Mouse (Mus musculus) bone marrow macrophage, adult 2 months (primary cell): ENCODE measurements around the gene Tmem160. TPM values are rescaled to one million over a fixed set of nuclear protein-coding genes. Genes with fewer than 3 reads are reported as not detected.

Experiments used
- H3K27ac ChIP-seq: 2 replicates; pipeline ENCODE4 v1.5.1; 2012; ENCODE audit warnings: low read depth, low read length; ENCODE audit not compliant: insufficient read depth
- H3K4me1 ChIP-seq: 2 replicates; pipeline ENCODE4 v1.6.1; 2012; ENCODE audit warnings: low read length; ENCODE audit not compliant: control insufficient read depth, insufficient read depth
- H3K4me3 ChIP-seq: 2 replicates; pipeline ENCODE4 v1.5.1; 2012; ENCODE audit warnings: mild to moderate bottlenecking, low read length, moderate library complexity; ENCODE audit not compliant: insufficient read depth
- CTCF ChIP-seq: IDR thresholded peaks from 2 replicates; pipeline ENCODE4 v1.5.1; 2012; ENCODE audit warnings: low read depth, mild to moderate bottlenecking, low read length, moderate library complexity
- POLR2A ChIP-seq: IDR thresholded peaks from 2 replicates; pipeline ENCODE4 v1.6.1; 2012; ENCODE audit warnings: mild to moderate bottlenecking, low read depth, low read length, borderline replicate concordance
- polyA plus RNA-seq: library from polyadenylated mRNA; stranded (reverse); fragments of >200 nt; gene quantifications from 2 replicates; pipeline ENCODE4 v1.2.4, GENCODE M21; 2012; ENCODE audit not compliant: missing spikeins, insufficient read depth, insufficient read length

The Tmem160 gene
- polyA plus RNA-seq, 1 experiment: 43.4 TPM

DNA sequence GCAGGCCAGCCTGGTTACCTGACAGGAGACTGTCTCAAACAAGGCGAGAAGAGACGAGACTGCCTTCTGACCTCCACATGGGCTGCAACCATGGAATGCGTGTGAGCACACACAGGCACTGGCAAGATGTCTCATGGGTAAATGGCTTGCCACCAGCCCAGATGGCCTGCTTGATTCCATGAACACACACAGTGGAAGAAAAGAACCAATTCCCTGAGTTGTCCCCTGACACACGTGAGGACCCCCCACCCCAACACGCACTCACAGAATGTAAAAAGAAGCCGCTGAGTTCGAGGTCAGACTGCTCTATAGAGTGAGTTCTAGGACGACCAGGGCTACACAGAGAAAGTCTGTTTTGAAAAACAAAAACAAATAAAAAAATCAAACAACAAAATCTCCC is 25.0 kb downstream of the Tmem160 start, which contains the start of gene Npas1:
Gene Npas1, minus strand, starts transcription at position 101 of the 400 bp plus-strand sequence.
- Histone ChIP-seq H3K27ac (no peak within 1 kb of the TSS), H3K4me1 (no peaks in the 10 kb centered on the region), H3K4me3 (no peak within 1 kb of the TSS)
- TF ChIP-seq POLR2A: no peak

DNA sequence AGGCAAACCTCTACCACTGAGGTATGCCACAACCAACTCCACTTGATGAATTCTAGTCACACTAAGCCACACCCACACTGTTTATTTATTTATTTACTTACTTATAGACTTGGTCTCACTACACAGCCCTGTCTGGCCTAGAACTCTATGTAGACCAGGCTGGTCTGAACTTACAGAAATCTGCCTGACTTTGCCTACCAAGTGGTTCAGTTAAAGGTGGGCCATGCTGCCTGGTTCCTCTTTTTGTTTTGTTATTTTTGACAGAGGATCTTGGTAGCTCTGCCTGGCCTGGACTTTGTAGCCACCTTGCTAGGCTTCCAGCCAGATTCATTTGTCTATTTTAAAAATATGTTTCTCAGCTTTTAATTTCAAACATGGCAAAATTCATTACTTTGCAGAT is 36.2 kb downstream of the Tmem160 start:
- Histone ChIP-seq H3K27ac (no peak overlapping the region), H3K4me1 (0 out of 2 replicates have a peak, but pooled peaks cover 2% of the 10 kb centered on the region), H3K4me3 (no peak overlapping the region)
- TF ChIP-seq POLR2A (no peak), CTCF (no peak)

DNA sequence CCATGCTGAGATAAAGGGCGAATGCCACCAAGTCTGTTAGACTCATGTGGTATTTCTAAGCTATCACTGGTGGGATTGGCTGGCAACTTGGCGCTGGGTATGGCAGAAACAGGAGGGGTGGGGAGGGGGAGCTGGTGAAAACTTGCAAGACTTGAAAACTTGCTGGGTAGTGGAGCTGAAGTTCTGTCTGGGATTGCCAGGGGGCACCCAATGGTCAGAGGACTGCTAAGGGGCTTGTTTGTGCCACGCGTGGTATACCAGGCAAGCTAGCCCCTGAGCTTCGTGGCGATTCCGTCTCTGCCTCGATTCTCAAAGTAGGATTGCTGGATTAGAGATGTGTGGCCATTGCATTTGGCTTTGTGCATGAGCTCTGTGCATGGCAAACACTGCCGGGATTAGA is 37.4 kb downstream of the Tmem160 start:
- H3K27ac ChIP-seq: no peak overlapping the region
- TF ChIP-seq CTCF (no peak), POLR2A (no peak)
- no peak overlapping the region for H3K4me3 ChIP-seq
- 0 out of 2 replicates have a peak, but pooled peaks cover 2% of the 10 kb centered on the region for H3K4me1 ChIP-seq

DNA sequence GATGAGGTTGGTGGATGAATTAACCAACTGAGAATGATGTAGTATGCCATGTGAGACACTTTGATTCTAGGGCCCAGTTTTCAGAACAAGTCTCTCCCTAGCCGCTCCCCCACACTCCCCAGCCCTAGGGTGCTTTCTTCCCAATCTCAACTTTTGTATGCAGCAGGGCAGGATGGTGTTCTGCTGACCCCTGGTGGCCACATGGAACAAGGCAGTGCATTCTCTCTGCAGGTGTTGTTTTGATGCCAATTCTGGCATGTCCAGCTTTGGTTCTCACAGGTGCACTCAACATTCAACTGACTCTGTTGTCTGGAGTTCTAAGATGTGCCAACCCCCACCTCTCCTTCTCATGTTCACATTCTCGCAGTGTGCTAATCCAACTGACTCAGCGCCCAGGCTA is 39.2 kb downstream of the Tmem160 start:
- Histone ChIP-seq H3K4me3 (no peak overlapping the region), H3K27ac (no peak overlapping the region)
- TF ChIP-seq CTCF (peak; percentile 96), POLR2A (no peak)

DNA sequence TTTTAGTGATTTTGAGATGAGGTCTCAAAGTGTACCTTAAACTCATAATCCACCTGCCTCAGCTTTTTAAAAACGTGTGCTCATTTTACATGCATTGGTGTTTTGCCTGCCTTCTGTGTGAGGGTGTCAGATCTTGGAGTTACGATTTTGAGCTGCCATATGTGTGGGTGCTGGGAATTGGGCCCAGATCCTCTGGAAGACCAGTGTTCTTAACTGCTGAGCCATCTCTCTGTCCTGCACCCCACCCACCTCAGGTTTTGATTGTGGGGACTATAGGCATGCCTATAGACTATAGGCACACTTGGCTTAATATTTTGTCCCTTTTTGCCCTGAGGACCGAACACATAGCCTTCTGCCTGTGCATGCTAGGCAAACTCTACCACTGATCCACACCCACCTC is 39.6 kb downstream of the Tmem160 start:
- H3K4me3 ChIP-seq: no peak overlapping the region
- TF ChIP-seq CTCF (no peak), POLR2A (no peak)
- 0 out of 2 replicates have a peak, but pooled peaks cover 2% of the 10 kb centered on the region for H3K4me1 ChIP-seq
- no peak overlapping the region for H3K27ac ChIP-seq

More for the DNA sequence above, 39.2 kb downstream of the Tmem160 start:
- H3K4me1 ChIP-seq: 0 out of 2 replicates have a peak, but pooled peaks cover 2% of the 10 kb centered on the region

DNA sequence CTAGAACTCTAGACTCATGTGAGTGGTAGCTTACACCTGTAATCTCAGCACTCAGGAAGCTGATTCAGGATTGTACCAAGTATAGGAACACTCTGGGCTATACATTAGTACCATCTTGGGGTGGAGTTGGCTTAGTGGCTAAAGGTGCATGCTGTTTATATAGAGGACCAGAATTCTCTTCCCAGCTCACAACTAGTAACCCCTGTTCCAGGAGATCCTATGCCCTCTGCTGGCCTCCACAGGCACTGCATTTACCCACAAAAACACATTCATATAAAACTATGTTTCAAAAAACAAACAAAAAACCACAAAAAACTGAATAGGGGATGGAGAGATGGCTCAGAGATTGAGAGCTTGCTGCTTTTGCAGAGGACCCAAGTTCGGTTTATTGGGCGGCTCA is 40.8 kb downstream of the Tmem160 start:
- Histone ChIP-seq H3K4me3 (no peak overlapping the region), H3K27ac (no peak overlapping the region), H3K4me1 (0 out of 2 replicates have a peak, but pooled peaks cover 2% of the 10 kb centered on the region)
- TF ChIP-seq POLR2A (no peak), CTCF (no peak)

DNA sequence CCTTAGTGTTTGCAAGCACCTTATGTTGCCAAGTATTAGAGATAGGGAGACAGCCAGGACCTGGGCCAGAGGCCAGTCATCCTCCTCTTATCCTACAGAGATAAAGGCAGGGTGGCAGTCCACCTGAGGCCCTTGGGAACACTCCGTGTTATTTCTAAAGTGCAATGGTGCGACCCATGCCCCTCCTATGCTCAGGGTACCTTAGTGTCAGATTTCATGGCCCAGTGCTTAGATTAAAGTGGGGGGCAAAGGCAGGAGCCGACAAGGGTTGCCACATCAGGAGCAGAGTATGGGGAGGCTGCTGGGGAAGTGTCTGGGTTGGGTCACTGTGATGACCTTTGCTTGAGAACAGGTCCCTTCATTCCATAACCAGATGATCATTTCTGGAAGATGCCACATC is 43.7 kb downstream of the Tmem160 start:
- H3K4me1 ChIP-seq: 0 out of 2 replicates have a peak, but pooled peaks cover 2% of the 10 kb centered on the region
- TF ChIP-seq CTCF: no peak
- no peak for TF ChIP-seq POLR2A
- H3K4me3 ChIP-seq: no peak overlapping the region
- no peak overlapping the region for H3K27ac ChIP-seq

DNA sequence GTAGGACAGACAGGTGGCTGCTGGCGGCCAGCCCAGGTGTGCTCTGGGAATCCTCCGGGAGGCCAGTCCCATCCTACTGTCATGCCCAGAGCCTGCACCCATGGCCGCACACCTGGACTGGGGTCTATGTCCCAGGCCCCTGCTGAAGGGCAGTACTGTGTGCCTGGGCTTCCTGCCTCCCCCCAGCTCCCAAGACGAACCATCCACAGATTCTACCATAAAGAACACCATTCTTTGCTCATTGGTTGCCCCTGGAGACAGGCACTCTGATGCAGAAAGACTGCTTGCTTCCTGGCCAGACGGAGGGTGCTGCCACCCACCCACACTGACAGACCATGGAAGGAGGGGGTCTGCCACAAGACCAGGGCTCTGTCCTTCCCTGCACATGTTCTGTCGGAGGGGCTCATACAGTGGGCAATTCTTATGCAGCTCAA is 47.1 kb downstream of the Tmem160 start:
- Histone ChIP-seq H3K27ac (no peak overlapping the region), H3K4me1 (no peaks in the 10 kb centered on the region), H3K4me3 (no peak overlapping the region)
- no peak for TF ChIP-seq CTCF
- no peak for TF ChIP-seq POLR2A

DNA sequence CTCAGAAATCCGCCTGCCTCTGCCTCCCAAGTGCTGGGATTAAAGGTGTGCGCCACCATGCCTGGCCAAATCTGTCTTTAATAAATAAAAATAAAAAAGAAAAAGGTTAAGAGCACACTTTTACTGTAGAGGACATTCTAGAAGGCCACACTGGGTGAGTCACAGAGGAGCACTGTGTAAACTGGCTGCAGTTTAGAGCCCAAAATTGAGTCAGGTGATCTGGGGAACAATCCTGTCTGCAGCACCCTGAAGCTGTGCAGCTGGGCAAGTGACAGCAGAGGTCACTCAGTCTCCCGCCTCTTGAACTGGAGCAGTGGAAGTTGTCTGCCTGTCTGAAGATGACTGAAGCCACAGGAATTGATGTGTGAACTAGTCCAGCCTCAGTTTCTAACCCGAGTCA is 49.0 kb downstream of the Tmem160 start:
- Histone ChIP-seq H3K27ac (no peak overlapping the region), H3K4me3 (no peak overlapping the region)

DNA sequence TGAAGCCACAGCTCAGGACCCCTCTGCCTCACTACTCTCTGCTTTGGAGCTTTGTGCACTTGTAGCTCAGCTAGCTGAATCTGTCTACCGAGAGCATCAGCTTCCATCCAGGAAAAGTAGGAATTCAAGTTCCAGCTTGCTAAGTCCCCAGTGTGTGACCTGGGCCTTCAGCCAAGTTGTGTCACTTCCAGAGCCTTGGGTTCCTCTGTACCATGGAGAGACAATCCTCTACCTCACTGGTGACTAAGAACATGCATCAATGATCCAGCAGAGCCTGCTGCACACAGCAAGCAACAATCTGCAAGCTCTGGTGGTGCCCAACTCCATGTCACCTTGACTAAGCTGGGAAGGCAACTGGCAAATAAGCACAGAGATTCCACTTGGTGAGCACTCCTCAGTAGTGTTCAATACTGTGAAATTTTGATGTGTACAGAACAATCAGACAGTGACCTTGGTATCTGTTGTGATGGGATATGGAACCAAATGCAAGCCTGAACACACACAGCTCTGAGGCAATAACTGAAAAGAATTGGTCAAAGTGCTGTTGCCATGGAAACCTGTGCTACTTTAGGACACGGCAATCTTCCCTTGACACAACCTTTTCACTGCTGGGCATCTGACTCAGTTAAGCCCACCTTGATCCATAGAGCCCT is 52.1 kb downstream of the Tmem160 start:
- H3K27ac ChIP-seq: no peak overlapping the region

More for the DNA sequence above, 49.0 kb downstream of the Tmem160 start:
- H3K4me1 ChIP-seq: no peaks in the 10 kb centered on the region
- TF ChIP-seq POLR2A: no peak
- no peak for TF ChIP-seq CTCF

More for the DNA sequence above, 52.1 kb downstream of the Tmem160 start:
- TF ChIP-seq POLR2A: no peak
- TF ChIP-seq CTCF: no peak
- 0 out of 2 replicates have a peak, but pooled peaks cover 2% of the 10 kb centered on the region for H3K4me1 ChIP-seq
- H3K4me3 ChIP-seq: no peak overlapping the region

Other genes with a start within 250 kb of the Tmem160 start
- 21.3 and 23.1 TPM in 2 replicates for gene Dhx34, start 230.7 kb upstream of the Tmem160 start, polyA plus RNA-seq
- 18.4 and 18.5 TPM in 2 replicates for gene C5ar2, start 208.6 kb upstream of the Tmem160 start, polyA plus RNA-seq
- gene C5ar1, start 193.2 kb upstream of the Tmem160 start, polyA plus RNA-seq: 463 and 511 TPM in 2 replicates
- gene Inafm1, start 179.2 kb upstream of the Tmem160 start, polyA plus RNA-seq: 11.7 and 14.0 TPM in 2 replicates
- gene Ccdc9, start 166.0 kb upstream of the Tmem160 start, polyA plus RNA-seq: 143 and 146 TPM in 2 replicates
- gene Bbc3, start 144.4 kb upstream of the Tmem160 start, polyA plus RNA-seq: 26.6 and 27.6 TPM in 2 replicates
- 57.2 and 59.3 TPM in 2 replicates for gene Sae1, start 65.0 kb upstream of the Tmem160 start, polyA plus RNA-seq
- 30.4 and 31.9 TPM in 2 replicates for gene Zc3h4, start 51.9 kb upstream of the Tmem160 start, polyA plus RNA-seq
- not detected in 2 replicates for gene Npas1, start 24.9 kb downstream of the Tmem160 start, polyA plus RNA-seq
- gene Arhgap35, start 162.2 kb downstream of the Tmem160 start, polyA plus RNA-seq: 4.8 and 5.4 TPM in 2 replicates
- gene Ceacam15, start 222.9 kb downstream of the Tmem160 start, polyA plus RNA-seq: not detected in 2 replicates